Mouse (Mus musculus): ENCODE data around the gene Fam72a.

Gene Fam72a

DNA sequence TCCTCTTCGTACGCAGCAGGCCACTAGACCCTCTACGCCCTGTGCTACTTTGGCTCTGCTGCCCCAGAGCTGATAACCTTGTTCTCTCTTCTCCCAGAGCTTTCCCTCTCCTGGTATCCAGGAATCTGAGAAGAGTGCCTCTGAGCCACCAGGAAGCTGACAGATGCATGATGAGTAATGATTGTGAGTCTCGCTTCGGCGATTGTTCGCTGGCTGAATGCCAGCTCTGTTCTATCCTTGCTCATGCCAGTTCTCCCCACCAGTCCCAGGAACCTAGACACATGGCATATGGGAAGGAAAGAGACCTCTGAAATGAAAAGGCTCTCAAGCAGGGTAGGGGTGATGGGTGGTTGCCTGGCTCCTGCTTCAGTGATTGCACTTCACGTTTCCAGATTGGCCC is 59.1 kb downstream of the Fam72a start:
- DNase-seq = no peak

Measured in heart, adult 11 months (tissue).